Mouse (Mus musculus) frontal cortex, adult (tissue): ENCODE results near the gene Tex26.
A peak's percentile ranks its signal among the peaks of the same experiment; 100 is the strongest.

Experiments
- ATAC-seq: cut with Nextera tagmentation; 2 replicates; pipeline ENCODE4 v1.9.2; 2017; ENCODE audit warnings: mild to moderate bottlenecking, moderate library complexity, mixed read lengths; ENCODE audit not compliant: low TSS enrichment

Gene Tex26

GRCm38 (mm10) chr5:149439531-149440179 lies at the start of gene Tex26:
Tex26 (plus strand) TSS chr5:149439660.
- peak; percentile 68 for ATAC-seq

- no peak for ATAC-seq
Observed at GRCm38 (mm10) chr5:149391574-149392375, 47.7 kb upstream of the Tex26 start.

DNA sequence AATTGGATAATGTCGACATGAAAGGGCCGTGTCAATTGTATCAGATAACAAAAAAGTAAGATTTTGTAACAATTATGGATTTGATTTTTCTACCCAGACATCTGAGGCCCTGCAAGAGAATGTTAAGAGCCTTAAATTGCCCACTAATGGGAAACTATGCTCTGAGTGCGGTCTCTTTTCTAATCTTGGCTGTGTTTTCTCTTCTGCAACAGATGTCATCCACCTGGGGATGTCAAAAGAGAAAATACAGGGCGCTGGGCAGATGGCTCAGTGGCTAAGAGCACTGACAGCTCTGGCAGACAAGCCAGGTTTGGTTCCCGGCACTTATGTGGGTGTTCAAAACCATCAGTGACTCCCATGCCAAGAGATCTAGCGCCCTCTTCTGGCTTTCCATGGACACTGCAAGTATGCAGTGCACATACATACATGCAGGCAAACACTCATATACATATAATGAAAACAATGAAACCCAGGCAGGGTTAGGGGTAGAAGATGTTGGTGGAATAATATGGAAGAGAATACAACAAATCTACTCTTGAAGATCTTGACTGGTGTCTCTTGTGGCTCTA lies 47.0 kb upstream of the Tex26 start:
- no peak for ATAC-seq

DNA sequence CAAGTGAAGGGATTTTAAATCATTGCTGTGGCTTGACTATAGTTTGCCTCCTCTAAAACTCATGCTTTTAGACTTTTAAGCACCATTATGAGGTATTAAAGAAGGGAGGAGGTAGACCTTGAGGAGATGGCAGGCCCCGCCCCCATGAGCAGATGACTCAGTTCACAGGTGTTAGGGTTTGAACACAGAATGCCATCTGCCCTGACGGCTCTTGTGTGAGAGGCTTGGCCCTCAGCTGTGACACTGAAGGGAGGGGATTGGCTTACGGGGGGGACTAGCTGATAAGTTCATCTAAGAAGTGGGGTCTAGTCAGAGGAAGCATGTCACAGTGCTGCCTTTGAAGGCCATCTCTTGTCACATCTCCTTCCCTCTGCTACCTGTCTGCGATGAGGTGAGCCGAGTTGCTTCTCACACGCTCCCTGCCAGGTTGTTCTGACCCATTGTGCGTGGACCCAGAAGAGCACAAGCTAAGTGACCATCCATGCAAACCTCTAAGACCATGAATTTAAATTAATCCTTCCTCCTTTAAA lies 37.9 kb upstream of the Tex26 start:
- ATAC-seq, result no peak

DNA sequence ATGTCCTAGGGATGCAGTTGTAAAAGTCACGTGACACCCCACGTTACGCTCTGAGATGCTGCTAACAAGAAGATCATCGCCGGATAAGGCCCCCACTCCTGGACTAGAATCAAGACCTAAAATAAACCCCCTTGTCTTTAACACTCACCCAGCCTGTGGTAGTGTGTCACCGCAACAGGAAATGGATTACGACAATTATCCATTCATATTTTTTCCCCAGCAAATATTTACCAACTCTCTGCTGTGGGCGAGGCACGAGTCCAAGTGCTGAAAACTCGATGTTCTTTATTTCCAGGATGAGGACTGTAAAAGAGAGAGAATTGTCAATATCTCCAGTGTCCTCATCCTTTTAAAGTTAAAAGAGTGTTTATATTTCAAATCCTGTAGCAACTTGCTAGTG lies 37.4 kb upstream of the Tex26 start:
- ATAC-seq, result no peak

GRCm38 (mm10) chr5:149403386-149403785 lies 36.1 kb upstream of the Tex26 start:
- no peak for ATAC-seq

- no peak for ATAC-seq
Observed at GRCm38 (mm10) chr5:149404710-149405109, 34.8 kb upstream of the Tex26 start.

- peak; percentile 85 for ATAC-seq
Observed at GRCm38 (mm10) chr5:149406791-149407276, 32.6 kb upstream of the Tex26 start.

- no peak for ATAC-seq
Observed at GRCm38 (mm10) chr5:149409502-149409901, 30.0 kb upstream of the Tex26 start.

DNA sequence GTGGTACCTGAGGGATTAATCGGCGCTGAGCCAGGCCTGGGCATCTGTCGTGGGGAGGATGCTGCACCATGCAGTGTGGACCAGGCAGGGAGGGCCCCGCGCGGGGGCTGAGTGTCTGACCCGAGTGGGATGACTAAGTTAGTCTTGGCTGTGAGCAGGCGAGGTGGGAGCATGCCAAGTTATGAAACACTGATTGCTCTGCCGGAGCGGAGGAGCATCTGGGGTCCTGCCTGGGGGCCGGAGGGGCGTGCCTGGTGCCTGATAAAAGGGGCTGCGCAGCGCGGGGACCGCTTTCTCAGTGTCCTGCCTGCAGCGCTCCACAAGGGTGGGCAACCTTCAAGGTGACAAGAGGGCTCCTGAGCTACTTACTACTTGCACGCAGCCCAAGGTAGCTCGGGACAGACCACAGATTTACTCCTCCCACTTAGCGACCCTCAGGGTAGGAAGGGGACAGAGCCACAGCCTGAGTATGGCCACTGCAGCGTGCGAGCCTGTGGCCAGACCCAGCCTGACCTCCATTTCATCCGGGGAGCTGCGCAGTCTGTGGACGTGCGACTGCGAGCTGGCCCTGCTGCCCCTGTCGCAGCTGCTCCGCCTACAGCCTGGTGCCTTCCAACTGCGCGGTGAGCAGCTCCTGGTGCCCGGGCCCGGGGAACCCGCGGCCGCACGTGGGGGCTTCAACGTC lies 27.8 kb upstream of the Tex26 start, which contains the start of gene Medag:
Gene Medag (plus strand): TSS at position 241 of the 685 bp plus-strand sequence.
- peak; percentile 13 for ATAC-seq

DNA sequence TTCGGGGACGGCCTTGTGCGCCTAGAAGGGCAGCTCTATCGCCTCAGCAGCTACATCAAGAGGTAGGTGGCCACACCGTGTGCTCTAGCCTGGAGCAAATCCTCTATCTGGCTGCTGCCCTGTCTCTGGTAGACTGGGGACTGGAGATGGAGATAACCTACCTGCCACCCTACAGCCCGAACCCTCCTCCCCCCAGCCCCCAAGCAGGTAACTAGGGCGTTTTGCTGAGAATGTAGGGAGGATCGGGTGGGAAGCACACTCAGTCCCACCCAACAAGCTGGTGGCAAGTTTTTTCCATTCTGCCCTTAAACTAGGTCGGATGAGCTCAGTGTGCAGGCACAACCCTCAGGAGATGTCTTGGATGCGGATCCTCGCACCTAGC lies 27.3 kb upstream of the Tex26 start:
- peak; percentile 42 for ATAC-seq

DNA sequence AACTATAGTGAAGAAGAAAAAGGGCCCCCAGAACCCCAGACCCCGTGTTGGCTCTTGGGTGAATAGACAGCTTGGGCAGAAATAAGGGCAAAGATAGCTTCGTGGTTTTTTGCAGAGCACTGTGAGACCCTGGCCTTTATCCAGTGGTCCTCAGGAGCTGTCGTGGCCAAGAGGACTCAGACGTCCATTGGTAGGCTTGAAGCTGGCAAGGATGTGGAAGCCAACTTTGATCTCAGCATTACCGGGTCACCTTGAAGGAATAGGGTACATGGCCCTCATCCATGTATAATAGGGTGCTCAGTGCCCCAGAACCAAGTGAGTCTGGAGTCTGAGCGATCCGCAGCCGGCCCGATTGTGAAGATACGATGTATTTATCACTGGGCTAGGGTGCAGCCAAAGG lies 26.8 kb upstream of the Tex26 start:
- ATAC-seq, result no peak

GRCm38 (mm10) chr5:149414369-149415167 lies 24.9 kb upstream of the Tex26 start:
- no peak for ATAC-seq

DNA sequence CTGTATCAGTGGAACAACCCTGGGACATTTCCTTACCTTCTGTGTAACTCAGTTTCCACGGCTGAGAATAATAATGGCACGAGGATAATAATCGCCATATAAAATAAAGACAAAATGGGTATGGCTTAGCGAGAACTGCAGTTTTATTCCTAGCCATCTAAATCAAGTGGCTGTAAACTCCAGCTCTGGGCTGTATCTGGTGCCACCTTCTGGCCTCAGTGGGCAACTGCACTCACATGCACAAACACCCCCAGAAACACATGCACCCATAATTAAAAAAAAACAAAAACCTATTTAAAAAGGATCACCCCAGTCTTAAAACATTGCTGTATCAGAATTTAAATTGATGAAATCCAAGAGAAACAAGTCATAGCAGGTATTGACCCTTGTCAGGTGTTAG lies 22.1 kb upstream of the Tex26 start:
- ATAC-seq, result no peak

- no peak for ATAC-seq
Observed at GRCm38 (mm10) chr5:149426525-149426924, 12.9 kb upstream of the Tex26 start.

DNA sequence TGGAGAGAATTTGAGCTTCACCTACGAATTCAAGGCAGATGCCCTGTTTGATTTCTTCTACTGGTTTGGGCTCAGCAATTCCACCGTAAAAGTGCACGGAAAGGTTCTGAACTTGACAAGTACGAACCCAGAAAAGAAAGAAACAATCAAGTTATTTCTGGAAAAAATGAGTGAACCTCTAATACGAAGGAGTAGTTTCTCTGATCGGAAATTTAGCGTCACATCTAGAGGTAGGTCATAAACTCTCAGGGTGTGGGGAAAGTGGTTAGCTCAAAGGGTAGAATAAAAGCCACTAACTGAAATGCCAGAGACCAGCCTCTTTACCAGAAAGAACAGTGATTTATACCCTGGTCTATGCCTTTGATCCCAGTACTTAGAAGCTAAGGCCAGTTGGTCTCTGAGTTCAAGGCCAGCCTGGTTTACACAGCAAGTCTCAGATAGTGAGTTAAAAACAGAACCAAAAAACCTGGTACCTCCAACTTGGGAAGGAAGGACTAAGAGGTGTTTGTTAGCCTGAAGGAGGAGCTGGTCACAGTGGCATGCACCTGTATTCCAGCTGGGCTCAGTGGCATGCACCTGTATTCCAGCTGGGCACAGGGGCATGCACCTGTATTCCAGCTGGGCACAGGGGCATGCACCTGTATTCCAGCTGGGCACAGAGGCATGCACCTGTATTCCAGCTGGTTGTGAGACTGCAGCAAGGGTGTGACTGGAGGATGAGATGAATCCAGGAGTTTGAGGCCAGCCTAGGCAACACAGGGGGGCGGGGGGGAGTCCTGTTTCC lies 12.0 kb upstream of the Tex26 start:
- ATAC-seq, result no peak

GRCm38 (mm10) chr5:149428347-149428746 lies 11.1 kb upstream of the Tex26 start:
- no peak for ATAC-seq

- ATAC-seq, result no peak
Observed at GRCm38 (mm10) chr5:149428810-149429255, 10.6 kb upstream of the Tex26 start.

DNA sequence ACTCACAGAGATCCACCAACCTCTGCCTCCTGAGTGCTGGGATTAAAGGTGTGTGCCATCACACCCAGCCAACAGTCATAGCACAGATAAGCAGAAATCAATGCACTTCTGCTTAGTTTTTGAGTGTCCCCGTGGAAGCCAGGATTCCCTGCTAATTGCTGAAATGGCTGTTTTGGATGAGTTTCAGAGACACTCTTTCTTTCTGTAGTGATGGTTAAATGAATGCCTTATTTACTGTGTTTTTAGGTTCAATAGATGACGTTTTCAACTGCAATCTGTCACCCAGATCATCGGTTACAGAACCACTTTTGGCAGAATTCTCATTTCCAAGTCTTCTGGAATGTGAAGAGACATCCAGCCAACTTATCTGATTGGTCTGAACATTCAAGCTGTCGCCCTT lies 9.9 kb upstream of the Tex26 start:
- ATAC-seq, result no peak

DNA sequence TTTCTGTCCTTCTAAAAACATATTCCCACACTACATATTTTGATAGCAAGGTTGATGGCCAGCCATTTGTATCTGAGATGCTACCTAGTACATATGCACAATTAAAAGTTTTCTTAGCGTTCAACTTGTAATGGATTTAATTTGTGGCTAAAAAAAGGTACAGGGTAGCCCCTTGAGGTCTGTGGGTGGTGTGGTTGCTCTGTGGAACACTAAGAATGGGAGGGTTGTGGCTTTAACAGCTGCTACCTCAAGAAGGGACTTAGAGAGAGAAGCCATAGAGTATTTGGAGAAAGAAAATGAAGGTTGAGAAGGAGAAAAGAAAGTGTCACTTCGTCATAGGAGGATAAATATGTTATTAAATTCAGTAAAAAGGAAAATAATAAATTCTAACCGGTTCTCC lies 8.5 kb upstream of the Tex26 start:
- no peak for ATAC-seq
